ENCODE assay signal across 9 mouse cellular contexts in genomic region chr10:37133876-37134708, GRCm38 (mm10). TPM values are rescaled to one million over a fixed set of nuclear protein-coding genes. Genes with fewer than 3 reads are reported as not detected.
DNase-seq lines count a peak whose midpoint lies in the region; ATAC-seq and TF ChIP-seq lines count a peak whose summit lies in the region.
"Had no signal": no experiment of that assay in that cellular context is flagged by ENCODE, and none has a peak within 500 bp of the region (broad histone marks: within the 10 kb centered on the region; RNA-seq: fewer than 3 reads in every experiment).

No protein-coding gene starts in this region.

- H3K4me2 ChIP-seq in heart, embryonic 13.5 days, result peak overlapping the region; percentile 94
- H3K4me2 ChIP-seq in midbrain, embryonic 13.5 days (replicated peaks), result peak overlapping the region; percentile 82
- no peak overlapping the region for H3K4me2 ChIP-seq in liver, postnatal 0 days (ENCODE audit: low read depth, low read length)

- TF ChIP-seq POLR2A in brain, embryonic 14.5 days (IDR thresholded peaks at IDR 0.05; ENCODE audit: borderline replicate concordance, extremely low read depth, insufficient read depth, insufficient read length, poor library complexity, severe bottlenecking), result no peak

- TF ChIP-seq CTCF in brain, embryonic 14.5 days (IDR thresholded peaks at IDR 0.05; ENCODE audit: borderline replicate concordance, extremely low read depth, insufficient read depth, insufficient read length), result no peak
- no peak for TF ChIP-seq CTCF in liver, postnatal 0 days (IDR thresholded peaks at IDR 0.05; ENCODE audit: low read depth)

- 84% methylated on average over 4 of the region's 4 CpGs for WGBS in heart, embryonic 13.5 days
- WGBS in hindbrain, embryonic 10.5 days, result 93% methylated on average over 4 of the region's 4 CpGs
- whole genome bisulfite sequencing in midbrain, embryonic 13.5 days, result 79% methylated on average over 4 of the region's 4 CpGs
- WGBS in liver, postnatal 0 days (ENCODE audit: insufficient replicate concordance), result 83% methylated on average over 4 of the region's 4 CpGs

- H3K36me3 ChIP-seq in heart, embryonic 13.5 days, result peaks cover 41% of the 10 kb centered on the region
- H3K36me3 ChIP-seq in hindbrain, embryonic 10.5 days, result peaks cover 54% of the 10 kb centered on the region
- H3K36me3 ChIP-seq in midbrain, embryonic 13.5 days, result peaks cover 30% of the 10 kb centered on the region
- H3K36me3 ChIP-seq in liver, postnatal 0 days (replicated peaks; ENCODE audit: insufficient read depth, low read length), result no peaks in the 10 kb centered on the region

- no peaks in the 10 kb centered on the region for H3K27me3 ChIP-seq in heart, embryonic 13.5 days (replicated peaks)
- no peaks in the 10 kb centered on the region for H3K27me3 ChIP-seq in hindbrain, embryonic 10.5 days (ENCODE audit: insufficient read depth, poor library complexity, severe bottlenecking)
- H3K27me3 ChIP-seq in midbrain, embryonic 13.5 days, result no peaks in the 10 kb centered on the region
- no peaks in the 10 kb centered on the region for H3K27me3 ChIP-seq in liver, postnatal 0 days (ENCODE audit: insufficient read depth, low read length)

- no peak for DNase-seq in heart, postnatal 4 days
- DNase-seq in brain, embryonic 14.5 days (ENCODE audit: low read depth), result peak; percentile 39
- no peak for DNase-seq in hindbrain, embryonic 10.5 days (ENCODE audit: low spot score)
- no peak for DNase-seq in cerebellum, postnatal 4 days (ENCODE audit: low spot score in 2 of 2)
- DNase-seq in liver, postnatal 0 days, result no peak
- DNase-seq in liver, result no peak

- H3K9me3 ChIP-seq in heart, embryonic 13.5 days, result no peaks in the 10 kb centered on the region
- no peaks in the 10 kb centered on the region for H3K9me3 ChIP-seq in hindbrain, embryonic 10.5 days
- no peaks in the 10 kb centered on the region for H3K9me3 ChIP-seq in midbrain, embryonic 13.5 days
- H3K9me3 ChIP-seq in liver, postnatal 0 days (ENCODE audit: low read length), result no peaks in the 10 kb centered on the region

- no peak overlapping the region for H3K27ac ChIP-seq in heart, embryonic 13.5 days (replicated peaks)
- no peak overlapping the region for H3K27ac ChIP-seq in hindbrain, embryonic 10.5 days
- H3K27ac ChIP-seq in midbrain, embryonic 13.5 days, result no peak overlapping the region
- H3K27ac ChIP-seq in liver, postnatal 0 days (ENCODE audit: low read depth), result no peak overlapping the region

- ATAC-seq in heart, embryonic 13.5 days (ENCODE audit: extremely low read depth, insufficient number of reproducible peaks, low FRiP score, low TSS enrichment), result no peak
- no peak for ATAC-seq in midbrain, embryonic 13.5 days
- ATAC-seq in liver, postnatal 0 days, result no peak

- peak overlapping the region; percentile 94 for H3K4me3 ChIP-seq in heart, embryonic 13.5 days
- H3K4me3 ChIP-seq in hindbrain, embryonic 10.5 days, result peak overlapping the region; percentile 92
- peak overlapping the region; percentile 99 for H3K4me3 ChIP-seq in midbrain, embryonic 13.5 days (replicated peaks)
- no peak overlapping the region for H3K4me3 ChIP-seq in liver, postnatal 0 days (ENCODE audit: low read depth, low read length)
- H3K4me3 ChIP-seq: erythroblast, embryonic 14.5 days had no signal

- no peak for TF ChIP-seq EP300 in liver, postnatal 0 days (IDR thresholded peaks at IDR 0.05; ENCODE audit: low read depth)

- peaks cover 8% of the 10 kb centered on the region for H3K4me1 ChIP-seq in heart, embryonic 13.5 days
- peaks cover 6% of the 10 kb centered on the region; the same call in 1 of the 2 replicates for H3K4me1 ChIP-seq in hindbrain, embryonic 10.5 days (replicated peaks)
- H3K4me1 ChIP-seq in midbrain, embryonic 13.5 days (replicated peaks), result peaks cover 23% of the 10 kb centered on the region
- no peaks in the 10 kb centered on the region for H3K4me1 ChIP-seq in liver, postnatal 0 days (ENCODE audit: insufficient read depth)

- H3K9ac ChIP-seq in heart, embryonic 13.5 days, result no peak overlapping the region
- H3K9ac ChIP-seq in midbrain, embryonic 13.5 days (replicated peaks), result peak overlapping the region; percentile 65
- no peak overlapping the region for H3K9ac ChIP-seq in liver, postnatal 0 days (replicated peaks)

RNA-seq across cellular contexts. Expression of gene Marcks, which starts 4.6 kb away (rescaled TPM):
- polyA plus RNA-seq in heart, embryonic 13.5 days (2015; fragmentation: Nextera tagmentation; extraction: Ambion mirVana), result 48.6 and 51.1 TPM in 2 replicates
- 100 to 1,000 TPM; 142 to 146 TPM for total RNA-seq in heart, postnatal 4 days (2021)
- polyA plus RNA-seq in brain, embryonic 14.5 days (2012; rRNA removed), result 328 and 380 TPM in 2 replicates
- polyA plus RNA-seq in hindbrain, embryonic 10.5 days (2016; fragmentation: Nextera tagmentation; extraction: Ambion mirVana), result 171 and 173 TPM in 2 replicates
- polyA plus RNA-seq in midbrain, embryonic 13.5 days (2015; fragmentation: Nextera tagmentation; extraction: Ambion mirVana), result 277 and 290 TPM in 2 replicates
- polyA plus RNA-seq in liver, postnatal 0 days (2015; fragmentation: Nextera tagmentation; extraction: Ambion mirVana), result 24.8 and 25.3 TPM in 2 replicates
